Mouse (Mus musculus): Measurements from ENCODE around the gene Gm10945.

- TF ChIP-seq POLR2A (IDR thresholded peaks at IDR 0.05; ENCODE audit: extremely low read depth, insufficient read depth, low read length) (no peak), CTCF (IDR thresholded peaks at IDR 0.05; ENCODE audit: low read depth, low read length) (no peak)
These were observed 44.2 kb downstream of the Gm10945 start for GRCm38 (mm10) chr10:6717181-6717948.
